Mouse (Mus musculus) 416B (cell line): Measurements from ENCODE around the gene Bcl10.
"Not testable (repeated sequence)": the region's sequence is repeated elsewhere in the genome, so short reads cannot be mapped to it uniquely, and the experiment has no call there.

Experiments used
- DNase-seq: peaks from one replicate; pipeline ENCODE4 v3.0.0; 2011; ENCODE audit warnings: low read depth

The Bcl10 gene

DNA sequence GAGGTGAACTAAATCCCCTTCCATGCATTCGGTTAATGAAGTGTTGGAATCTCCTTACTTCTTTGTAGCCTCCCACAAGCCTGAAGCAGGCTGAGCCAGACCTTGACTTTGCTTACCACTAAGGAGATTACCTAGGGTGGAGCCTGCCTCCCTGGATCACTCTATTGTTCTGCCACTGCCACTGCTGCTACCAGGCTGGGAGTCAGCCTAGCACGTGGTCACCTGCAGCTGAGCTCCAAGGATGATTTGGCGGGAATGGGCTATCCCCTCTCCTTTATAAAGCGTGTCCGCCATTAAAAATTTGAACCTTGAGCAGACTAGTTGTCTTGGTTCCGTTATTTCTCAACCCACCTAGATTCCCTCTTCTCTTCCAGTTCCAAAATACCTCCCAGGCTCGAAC lies 8.7 kb upstream of the Bcl10 start:
- not testable (repeated sequence) for DNase-seq

DNA sequence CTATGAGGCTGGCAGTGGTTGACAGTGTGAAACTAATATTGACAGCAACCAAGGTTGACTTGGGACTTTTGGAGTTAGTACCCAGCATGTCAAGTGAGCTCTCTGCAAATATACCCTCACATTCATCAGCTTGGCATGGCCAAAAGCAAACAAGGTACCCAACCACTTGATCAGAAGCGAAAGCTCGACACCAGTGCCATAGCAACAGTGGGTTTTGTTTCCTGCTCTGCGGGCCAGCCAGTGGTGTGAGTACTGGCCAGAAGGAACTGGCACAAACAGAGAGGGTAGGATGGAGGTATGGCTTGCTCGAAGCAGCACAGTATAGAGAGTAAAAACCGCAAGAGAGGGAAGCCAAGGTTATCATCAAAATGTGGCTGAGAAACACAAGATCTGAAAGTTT lies 6.2 kb upstream of the Bcl10 start:
- DNase-seq: peak; percentile 59

- peak; percentile 54 for DNase-seq
These were observed 5.8 kb upstream of the Bcl10 start for GRCm38 (mm10) chr3:145916826-145917225.

DNA sequence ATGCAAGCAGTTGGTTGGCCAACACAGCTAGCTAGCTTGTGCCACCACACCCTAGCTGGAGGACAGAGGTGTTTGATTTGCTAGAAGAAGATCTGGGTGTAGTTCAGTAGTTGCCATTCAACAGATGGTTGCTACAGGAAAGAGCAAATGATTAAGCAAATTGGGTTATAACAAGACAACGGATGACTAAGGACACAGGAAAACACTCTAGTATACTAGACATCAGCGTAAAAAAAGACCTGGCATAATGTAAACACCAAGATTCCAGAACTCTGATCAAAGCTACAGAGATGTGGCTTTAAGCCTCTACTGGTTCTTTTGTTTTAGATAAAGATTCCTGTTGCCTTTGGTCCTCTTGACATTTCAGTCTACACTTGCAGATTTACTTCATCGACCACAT lies 367 bp downstream of the Bcl10 start:
- peak; percentile 29 for DNase-seq

GRCm38 (mm10) chr3:145923874-145924577 lies 1.4 kb downstream of the Bcl10 start:
- DNase-seq: peak; percentile 100

- peak; percentile 57 for DNase-seq
These were observed 2.2 kb downstream of the Bcl10 start for GRCm38 (mm10) chr3:145924649-145925337.

DNA sequence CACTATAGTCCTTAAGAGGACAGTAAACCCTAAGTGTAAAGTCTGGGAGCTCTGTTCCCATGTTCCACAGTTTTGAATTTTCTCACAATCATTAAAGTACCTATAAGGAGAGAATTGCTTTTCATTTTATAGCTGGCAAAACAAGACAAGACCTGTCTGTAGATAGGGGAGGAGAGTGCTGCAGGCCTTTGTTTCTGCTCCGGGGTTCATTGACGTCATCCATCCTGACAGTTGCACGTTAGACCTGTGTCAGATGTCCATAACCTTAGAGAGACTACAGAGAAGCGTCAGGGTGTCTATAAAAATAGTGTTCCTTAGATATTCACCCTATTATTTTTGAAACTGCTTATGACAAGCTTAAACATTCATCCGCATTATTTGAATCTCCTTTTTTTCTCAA lies 2.9 kb downstream of the Bcl10 start:
- peak; percentile 42 for DNase-seq

GRCm38 (mm10) chr3:145929525-145930400 lies 7.2 kb downstream of the Bcl10 start:
- peak; percentile 43 for DNase-seq

- DNase-seq: peak; percentile 76
These were observed 11.2 kb downstream of the Bcl10 start for GRCm38 (mm10) chr3:145933845-145934244.

DNA sequence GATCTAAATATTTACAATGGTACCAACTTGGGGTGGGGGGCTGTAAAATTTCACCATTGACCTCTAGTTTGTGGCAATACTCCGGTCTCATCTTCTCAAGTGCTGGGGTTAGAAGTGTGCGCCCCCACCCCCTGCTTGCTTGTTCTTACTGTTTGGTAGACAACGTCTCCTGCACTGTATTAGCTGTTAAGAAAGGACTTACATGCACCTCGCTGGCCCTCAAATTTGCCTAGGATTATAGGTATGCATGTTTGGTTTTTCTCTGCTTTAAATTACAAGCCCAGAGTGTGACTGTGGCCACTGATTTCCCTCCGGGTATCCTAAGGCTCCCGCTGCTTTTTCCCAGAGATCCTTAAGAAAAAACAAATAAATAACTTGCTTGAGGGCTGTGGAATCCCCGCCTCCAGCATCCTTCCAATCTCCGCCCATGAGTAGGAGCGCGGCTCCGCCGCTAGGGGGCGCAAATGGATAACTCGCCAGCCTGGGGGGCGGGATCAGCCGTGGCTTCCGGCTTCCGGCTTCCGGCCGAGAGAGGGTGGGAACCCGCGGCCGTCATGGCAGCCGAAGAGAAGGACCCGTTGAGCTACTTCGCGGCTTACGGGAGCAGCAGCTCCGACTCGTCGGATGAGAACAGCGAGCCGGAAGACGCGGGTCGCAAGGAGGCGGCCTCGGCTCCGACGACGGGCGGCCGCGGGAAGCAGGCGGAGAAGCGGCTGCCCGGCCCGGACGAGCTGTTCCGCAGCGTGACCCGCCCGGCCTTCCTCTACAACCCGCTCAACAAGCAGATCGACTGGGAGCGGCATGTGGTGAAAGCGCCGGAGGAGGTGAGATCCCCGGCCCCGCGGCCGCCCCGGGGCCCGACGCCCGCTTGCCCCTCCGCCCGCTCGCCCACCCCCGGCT lies 15.2 kb downstream of the Bcl10 start, which contains the start of gene 2410004B18Rik:
TSS of gene 2410004B18Rik (plus strand) at position 510 of the 900 bp plus-strand sequence.
- peak; percentile 88 for DNase-seq

- no peak for DNase-seq
These were observed 16.1 kb downstream of the Bcl10 start for GRCm38 (mm10) chr3:145938405-145939349.

DNA sequence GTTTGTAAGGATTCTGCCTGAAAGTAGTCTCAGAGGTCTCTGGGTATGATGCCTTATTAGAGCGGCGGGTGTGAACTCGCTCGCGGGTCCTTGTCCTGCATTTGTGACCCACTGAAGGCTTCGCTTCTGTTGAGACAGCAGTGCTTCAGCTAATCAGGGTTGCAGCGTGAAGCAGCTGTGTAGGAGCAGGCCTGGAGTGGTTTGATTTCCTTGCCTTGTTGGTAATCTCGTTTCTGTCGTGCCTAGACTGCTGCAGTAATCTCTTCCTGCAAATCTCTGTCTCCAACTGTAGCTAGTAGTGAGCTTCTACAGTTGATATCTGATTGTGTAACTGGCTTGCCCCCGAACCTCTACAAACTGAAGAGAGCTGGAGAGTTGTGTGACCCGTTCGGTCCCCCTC lies 16.8 kb downstream of the Bcl10 start:
- peak; percentile 69 for DNase-seq

- DNase-seq: no peak
These were observed 17.4 kb downstream of the Bcl10 start for GRCm38 (mm10) chr3:145939971-145940370.

DNA sequence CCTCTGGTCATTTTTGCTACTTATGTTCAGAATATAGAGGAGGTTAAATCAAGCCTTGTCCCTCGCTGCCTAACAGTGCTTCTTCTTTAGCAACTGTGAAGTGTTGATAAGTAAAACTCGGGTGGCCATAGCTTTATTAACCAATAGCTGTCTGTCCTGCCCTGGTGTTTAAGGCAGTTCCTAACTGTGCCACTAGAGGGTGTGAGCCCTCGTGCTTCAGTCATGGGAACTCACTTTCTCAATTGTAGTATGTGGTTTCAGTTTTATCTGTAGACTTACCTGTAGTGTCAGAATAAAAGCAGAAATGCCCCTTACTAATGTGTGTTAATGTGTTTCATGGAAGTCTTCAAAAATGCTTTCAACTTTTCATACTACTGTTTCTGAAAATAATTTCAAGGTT lies 19.4 kb downstream of the Bcl10 start:
- DNase-seq: peak; percentile 78

- DNase-seq: no peak
These were observed 21.7 kb downstream of the Bcl10 start for GRCm38 (mm10) chr3:145944348-145944747.

DNA sequence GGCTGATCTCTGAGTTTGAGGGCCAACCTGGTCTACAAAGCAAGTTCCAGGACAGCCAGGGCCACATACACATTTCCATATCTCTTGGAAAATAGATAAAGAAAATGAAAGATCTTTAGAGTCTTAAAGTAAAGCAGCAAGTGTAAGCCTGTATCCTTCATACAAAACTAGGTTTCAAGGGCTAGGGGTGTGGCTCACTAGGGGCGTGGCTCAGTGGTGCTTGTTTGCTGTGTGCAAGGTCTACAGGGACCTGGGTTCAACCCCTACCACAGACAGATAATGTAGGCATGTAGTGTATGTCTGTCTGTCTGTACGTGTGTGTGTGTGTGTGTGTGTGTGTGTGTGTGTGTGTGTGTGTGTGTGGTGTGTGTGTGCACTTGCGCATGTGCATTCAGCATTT lies 23.3 kb downstream of the Bcl10 start:
- no peak for DNase-seq

GRCm38 (mm10) chr3:145946654-145947053 lies 24.1 kb downstream of the Bcl10 start:
- no peak for DNase-seq

- DNase-seq: no peak
These were observed 25.1 kb downstream of the Bcl10 start for GRCm38 (mm10) chr3:145947539-145948204.

DNA sequence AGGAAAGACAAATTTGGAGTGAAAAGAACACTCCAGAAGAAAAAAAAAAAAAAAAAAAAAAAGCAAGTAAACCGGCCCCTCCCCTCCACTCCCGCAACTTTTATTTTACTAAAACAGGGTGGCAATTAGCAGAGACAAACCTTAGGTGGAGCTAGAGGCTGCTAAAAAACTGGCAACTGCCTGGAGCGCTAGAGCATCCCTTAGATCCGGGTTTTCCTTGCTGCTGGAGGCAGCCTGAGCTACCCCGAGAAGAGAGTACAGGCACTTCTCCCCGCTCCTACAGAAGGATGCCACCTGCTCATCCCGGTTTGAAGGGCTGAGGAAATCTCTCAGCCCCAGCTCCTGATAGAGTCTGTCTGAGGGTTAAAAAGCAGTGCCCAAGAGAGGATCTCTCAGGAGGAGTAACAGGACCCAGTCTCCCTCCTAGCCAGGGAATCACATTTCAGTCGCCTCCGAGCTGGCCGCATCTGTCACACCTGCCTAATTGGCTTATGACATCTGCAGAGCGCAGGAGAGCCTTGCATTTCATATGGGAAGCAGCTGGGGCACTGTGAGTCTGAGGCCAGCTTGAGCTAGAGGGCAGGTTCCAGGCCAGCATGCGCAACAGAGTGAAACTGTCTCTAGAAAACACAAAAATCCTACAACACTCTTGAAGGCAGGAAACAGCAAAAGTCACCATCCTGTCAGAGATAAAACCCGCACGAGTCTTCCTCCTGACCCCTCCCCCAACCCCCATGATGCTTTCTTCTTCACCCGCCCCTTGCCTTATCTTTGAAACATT lies 27.6 kb downstream of the Bcl10 start:
- peak; percentile 80 for DNase-seq
